Mouse (Mus musculus): ENCODE results near the gene Zscan4-ps3.
"Not testable (repeated sequence)": the region's sequence is repeated elsewhere in the genome, so short reads cannot be mapped to it uniquely, and the experiment has no call there.

Gene Zscan4-ps3

DNA sequence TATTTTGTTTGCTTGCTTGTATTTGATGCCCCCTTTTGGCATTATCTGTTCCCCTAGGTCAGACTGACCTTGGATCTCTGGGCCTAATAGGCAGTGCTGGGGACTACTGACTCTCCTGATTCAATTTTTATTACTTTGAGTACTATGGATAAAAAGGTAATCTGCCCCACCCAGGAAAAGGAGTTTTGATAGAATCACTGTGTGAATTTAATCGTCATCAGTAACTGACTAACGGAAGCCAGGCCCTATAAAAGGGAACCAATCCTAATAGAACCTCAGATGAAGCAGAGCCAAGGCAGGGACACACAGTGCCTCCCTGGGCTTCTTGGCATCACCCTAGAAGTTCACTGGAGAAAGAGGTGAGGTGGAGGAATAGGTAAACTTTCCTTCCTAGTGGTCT lies at the start of gene Zscan4-ps3:
Zscan4-ps3 (plus strand) TSS at position 301 of the 400 bp plus-strand sequence.
- not testable (repeated sequence) for DNase-seq (ENCODE audit: low spot score in 2 of 2)

DNA sequence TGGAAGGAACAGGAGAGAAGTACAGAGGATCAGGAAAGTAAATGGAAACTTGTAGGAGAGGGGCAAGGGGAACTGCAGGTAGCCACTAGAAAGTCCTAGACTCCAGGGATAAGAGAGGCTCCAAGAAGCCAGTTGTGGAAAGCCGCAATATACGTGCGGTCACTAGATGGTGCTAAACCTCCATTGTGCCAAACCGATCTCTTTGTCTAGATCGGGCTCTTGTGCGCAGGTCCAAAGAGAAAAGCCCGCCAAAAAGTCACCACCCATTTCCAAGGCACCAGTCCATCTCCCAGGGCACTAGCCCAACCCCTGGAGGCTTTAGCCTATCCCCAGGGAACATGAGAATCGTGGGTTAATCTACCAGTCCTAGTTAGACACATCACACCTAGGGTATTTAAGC lies 8.0 kb downstream of the Zscan4-ps3 start:
- DNase-seq (ENCODE audit: low spot score in 2 of 2), result not testable (repeated sequence)
